Mouse (Mus musculus) ES-CJ7 (cell line): ENCODE data around the gene Ints4.
A peak's percentile ranks its signal among the peaks of the same experiment; 100 is the strongest.
"Not testable (repeated sequence)": the region's sequence is repeated elsewhere in the genome, so short reads cannot be mapped to it uniquely, and the experiment has no call there.

Source experiments
- DNase-seq: peaks from one replicate; pipeline ENCODE4 v3.0.0; 2011; ENCODE audit warnings: low read depth, low spot score

Gene Ints4

GRCm38 (mm10) chr7:97480821-97481339 lies at the start of gene Ints4:
Ints4 (plus strand) TSS chr7:97480956.
- peak; percentile 97 for DNase-seq

- DNase-seq: not testable (repeated sequence)
Measured at GRCm38 (mm10) chr7:97433517-97433916, 47.2 kb upstream of the Ints4 start.

GRCm38 (mm10) chr7:97434517-97434916 lies 46.2 kb upstream of the Ints4 start:
- DNase-seq: no peak

- no peak for DNase-seq
Measured at GRCm38 (mm10) chr7:97438986-97439385, 41.8 kb upstream of the Ints4 start.

DNA sequence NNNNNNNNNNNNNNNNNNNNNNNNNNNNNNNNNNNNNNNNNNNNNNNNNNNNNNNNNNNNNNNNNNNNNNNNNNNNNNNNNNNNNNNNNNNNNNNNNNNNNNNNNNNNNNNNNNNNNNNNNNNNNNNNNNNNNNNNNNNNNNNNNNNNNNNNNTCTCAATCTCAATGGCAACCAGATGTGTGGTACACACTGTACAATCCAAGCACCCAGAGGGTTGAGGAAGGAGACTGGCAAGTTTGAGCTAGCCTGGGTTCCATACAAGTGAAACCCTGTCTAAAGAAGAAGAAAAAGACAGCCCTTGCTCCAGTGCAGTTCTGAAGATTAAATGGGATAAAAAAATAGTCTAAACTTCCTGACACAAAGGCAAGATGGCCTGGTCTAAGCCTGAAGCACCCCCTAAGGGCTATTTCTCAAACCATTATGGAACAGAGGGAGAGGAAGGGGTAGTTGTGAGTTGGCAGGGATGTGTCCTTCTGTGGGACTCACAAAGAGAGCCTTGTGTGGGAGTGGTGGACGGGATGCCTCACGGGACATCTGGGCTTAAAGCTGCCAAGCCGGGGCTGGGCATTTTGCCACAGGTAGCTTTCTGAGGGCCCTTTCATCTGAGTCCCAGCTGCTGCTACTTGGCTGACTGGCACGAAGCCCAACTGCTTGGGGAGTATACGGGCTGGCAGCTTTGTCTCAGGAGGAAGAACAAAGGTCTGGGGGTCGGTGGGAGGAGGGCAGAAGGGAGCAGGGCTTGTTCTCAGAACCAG lies 34.4 kb upstream of the Ints4 start:
- no peak for DNase-seq

DNA sequence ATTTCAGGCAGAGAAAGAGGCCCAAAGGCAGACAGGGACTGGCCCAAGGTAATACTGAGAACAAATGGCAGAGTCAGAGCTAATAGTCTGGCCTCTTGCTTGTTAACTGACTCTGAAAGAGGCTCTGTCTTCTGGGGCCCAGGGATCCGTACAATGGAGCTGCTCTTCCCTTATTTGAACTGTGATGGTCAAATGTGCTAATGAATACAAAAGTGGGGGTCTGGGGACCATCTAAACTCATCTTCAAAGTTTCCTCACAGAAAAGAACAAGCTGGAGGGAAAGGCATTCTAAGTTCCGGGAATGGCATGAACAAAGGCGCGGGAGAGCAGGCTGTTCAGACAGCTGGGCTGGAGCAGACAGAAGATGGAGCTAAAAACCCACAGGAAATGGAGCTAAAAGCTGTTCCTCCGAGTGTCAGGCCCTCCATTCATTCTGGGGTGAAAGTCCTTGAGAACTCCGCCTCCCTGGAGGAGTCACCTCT lies 33.7 kb upstream of the Ints4 start:
- peak; percentile 30 for DNase-seq

GRCm38 (mm10) chr7:97451023-97451422 lies 29.7 kb upstream of the Ints4 start, which contains the start of gene Kctd14:
Kctd14 (plus strand) TSS chr7:97451323.
- not testable (repeated sequence) for DNase-seq

DNA sequence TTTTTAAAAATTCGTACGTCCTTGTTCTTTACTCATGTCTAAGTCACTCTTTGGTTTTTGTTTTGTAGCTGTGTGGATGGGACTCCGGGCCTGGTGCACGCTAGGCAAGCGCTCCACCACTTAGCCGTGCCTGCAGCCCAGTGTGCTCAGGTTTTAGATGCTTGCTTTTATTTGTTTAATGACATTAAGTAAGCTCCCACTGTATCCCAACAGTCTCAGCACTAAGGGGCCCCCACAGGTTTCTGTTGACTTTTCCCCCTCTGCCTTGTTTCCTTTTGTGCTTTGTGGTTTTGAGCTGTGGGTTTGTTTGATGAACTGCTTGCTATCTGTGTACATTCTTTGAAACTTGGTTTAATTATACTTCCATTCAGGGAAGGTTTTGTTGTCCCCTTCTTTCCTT lies 28.6 kb upstream of the Ints4 start:
- no peak for DNase-seq

GRCm38 (mm10) chr7:97453141-97453921 lies 27.4 kb upstream of the Ints4 start:
- DNase-seq: peak; percentile 55

DNA sequence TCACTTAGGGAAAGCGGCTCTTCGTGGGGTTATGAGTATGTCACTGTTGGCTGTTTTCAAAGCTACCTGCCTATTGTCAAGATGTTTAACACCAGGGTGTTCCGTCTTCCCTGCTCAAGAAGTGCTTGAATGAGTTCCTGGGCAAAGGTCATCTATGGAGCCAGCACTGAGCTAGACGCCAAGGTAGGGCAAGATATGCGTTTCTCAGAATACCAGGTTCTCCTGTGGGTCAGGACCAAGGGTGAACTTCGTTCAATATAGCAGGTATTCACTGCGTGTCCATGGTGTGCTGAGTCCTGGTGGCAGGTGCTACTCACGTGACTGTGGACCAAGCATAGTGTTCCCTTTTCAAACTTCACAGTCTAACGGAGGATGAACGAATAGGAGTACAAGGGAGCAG lies 26.0 kb upstream of the Ints4 start:
- DNase-seq: no peak

- DNase-seq: no peak
Measured at GRCm38 (mm10) chr7:97455577-97455976, 25.2 kb upstream of the Ints4 start.

- no peak for DNase-seq
Measured at GRCm38 (mm10) chr7:97473001-97473400, 7.8 kb upstream of the Ints4 start.

DNA sequence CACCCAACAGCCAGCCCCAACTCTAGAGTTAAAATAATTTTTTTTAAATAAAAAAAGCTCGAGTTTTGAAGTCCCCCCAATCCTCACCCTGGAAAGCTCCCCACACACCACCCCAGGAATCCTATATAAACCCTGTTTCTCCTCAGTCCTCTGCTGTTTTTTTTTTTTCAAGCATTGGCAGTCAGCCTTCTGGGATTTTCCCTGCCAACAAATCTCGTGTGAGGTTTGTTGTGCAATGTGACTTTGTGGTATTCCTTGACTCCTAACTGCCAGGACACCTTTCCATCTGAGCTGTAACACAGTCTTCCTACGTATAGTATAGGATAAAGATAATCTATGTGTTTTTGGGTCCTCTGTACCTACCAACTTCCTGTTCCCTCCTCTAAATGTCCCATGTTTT lies 1.4 kb upstream of the Ints4 start:
- DNase-seq: no peak

DNA sequence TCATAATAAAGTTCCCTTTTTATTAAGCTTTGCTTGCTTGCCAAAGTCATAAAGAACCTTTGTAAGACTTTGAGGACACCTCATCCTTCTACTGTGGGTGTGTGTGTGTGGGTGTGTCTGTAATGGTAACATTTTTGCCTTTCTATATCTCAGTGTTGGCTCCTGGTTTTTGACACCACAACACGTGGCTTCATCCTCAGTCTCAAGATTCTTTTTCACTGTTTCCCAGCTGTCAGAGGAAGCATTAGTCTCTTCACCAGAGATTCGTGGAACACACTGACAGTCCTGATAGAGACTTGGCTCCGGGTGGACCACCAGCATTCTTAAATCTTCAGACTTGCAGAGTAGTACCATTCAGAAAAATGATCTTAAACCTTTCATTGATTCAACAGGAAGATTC lies 466 bp upstream of the Ints4 start:
- DNase-seq: no peak

DNA sequence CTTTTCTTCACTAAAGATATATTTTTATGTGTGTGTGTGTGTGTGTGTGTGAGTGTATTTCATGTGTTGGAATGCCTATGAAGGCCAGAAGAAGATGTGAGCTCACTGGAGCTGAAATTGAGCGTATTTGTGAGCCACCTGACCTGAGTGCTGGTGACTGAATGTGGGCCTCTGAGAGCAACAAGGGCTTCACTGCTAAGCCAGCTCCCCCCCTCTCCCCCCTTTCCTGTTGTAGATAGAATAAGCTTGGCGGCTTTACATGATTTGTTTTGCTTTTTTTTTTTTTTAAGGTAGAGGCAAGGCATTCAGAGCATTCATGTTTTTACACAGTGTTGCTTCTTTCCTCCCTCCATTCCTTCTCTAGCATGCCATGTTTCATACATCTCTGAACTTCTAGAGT lies 2.6 kb downstream of the Ints4 start:
- DNase-seq: no peak

DNA sequence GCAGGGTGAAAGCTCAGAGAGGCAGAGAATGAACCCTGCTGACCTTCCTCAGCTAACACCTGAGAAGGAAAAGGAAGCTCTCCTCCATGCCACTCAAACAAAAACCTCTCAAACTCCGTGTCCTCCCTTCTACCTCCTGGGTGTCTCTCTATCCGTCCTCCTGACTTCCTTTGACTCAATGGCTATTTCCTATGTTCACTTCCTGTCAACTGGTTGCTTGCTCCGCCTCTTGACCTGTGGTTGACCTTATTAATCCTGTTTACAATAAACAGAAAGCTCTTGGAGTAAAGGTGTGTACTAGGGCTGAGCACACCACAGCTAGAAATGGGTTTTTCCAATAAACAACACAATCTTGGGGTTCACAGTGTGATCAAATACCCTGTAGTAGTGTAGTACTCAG lies 10.4 kb downstream of the Ints4 start:
- DNase-seq: peak; percentile 60

DNA sequence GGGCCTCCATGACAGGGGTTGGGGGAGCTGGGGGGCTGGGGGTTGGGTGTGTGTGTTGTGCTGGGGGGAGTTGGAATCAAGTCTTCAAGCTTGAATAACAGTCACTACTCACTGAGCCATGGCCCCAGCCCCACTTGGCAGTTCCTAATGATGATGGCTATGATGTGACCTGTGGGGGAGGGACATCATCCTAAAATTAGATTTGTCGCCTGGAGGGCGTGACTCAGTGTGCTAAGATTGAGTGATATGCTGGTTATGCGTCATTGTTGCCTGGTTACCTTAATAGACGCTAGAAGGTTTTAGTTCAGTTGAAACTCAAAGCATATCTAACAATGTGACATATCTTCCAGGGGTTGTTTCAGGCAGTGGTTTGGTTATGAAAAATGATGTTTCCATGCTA lies 11.7 kb downstream of the Ints4 start:
- DNase-seq: no peak

- DNase-seq: no peak
Measured at GRCm38 (mm10) chr7:97495052-97495451, 14.3 kb downstream of the Ints4 start.

DNA sequence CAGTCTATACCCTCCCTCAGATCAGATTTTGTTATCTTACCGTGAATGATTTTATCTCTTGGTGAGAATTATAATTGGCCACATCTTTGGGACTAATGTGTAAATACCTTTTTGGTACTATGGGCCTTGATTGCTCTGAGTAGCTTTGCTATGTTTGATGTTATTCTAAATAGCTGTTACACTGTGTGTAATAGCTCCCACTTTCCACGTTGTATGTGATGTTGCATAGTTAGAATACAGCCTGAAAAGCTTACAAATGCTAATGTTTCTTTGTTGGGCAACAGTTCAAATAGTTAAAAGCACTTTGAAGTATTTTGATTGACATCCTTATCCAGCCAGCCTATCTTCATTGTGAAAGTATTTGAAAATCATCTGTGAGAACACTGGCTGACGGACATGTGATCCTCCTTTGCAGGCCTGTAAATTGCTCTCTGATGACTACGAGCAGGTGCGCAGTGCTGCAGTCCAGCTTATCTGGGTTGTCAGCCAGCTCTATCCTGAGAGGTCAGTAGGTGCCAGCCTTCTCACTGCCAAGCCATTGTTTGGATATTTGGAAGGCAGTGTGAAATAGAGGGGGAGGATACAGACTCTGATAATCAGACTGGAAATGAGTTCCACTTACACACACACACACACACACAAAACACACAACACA lies 19.9 kb downstream of the Ints4 start:
- no peak for DNase-seq

GRCm38 (mm10) chr7:97514786-97515185 lies 34.0 kb downstream of the Ints4 start:
- DNase-seq: no peak

GRCm38 (mm10) chr7:97519935-97520334 lies 39.2 kb downstream of the Ints4 start:
- DNase-seq: no peak

DNA sequence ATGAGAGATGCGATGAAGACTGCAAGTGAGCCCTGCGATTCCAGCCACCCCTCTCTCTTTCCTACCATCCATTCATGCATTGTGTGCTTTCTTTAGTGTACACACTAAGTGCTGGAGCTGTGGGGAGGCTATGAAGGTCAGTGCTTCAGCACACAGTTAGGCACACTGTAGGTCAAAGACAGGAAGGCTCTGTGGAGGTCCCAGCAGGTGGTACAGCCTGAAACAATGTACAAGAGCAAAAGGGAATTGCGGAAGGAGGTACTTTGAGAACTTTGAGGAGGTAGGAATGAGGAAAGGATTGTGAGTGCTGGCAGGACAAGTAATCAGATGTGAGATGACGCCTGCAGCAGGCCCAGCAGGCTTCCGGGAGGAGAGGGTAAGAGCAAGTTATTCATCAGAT lies 54.8 kb downstream of the Ints4 start:
- peak; percentile 82 for DNase-seq
